Mouse (Mus musculus) Patski (cell line): Measurements from ENCODE around the gene Pogk. TPM values are rescaled to one million over a fixed set of nuclear protein-coding genes. Genes with fewer than 3 reads are reported as not detected.

Experiments
- ATAC-seq: fragments of 100-300 bp; one replicate; pipeline ENCODE4 v1.8.0; 2021
- CTCF ChIA-PET: fragments of 350-600 bp; sonication (Branson Sonifier 250); formaldehyde crosslinking; loops from one replicate; lab custom pipeline; 2022; ENCODE audit warnings: inconsistent platforms; lab: Charles Lee
- POLR2A ChIA-PET: fragments of 350-600 bp; sonication (Branson Sonifier 250); formaldehyde crosslinking; loops from one replicate; lab custom pipeline; 2022; ENCODE audit warnings: antibody characterized with exemption, inconsistent platforms; lab: Charles Lee
- DNase-seq: peaks from one replicate; pipeline ENCODE4 v3.0.0-alpha.2; 2011; ENCODE audit warnings: low read depth, low spot score
- H3K27me3 ChIP-seq: fragments of 371-371 bp; one replicate; pipeline ENCODE4 v1.5.1; 2021
- CTCF ChIP-seq: fragments of 100-300 bp; IDR thresholded peaks from one replicate; pipeline ENCODE4 v1.5.1; 2021
- in situ Hi-C: fragments of 300-500 bp; cut with MboI; formaldehyde crosslinking; loops from 3 replicates; pipeline ENCODE4 v1.11.1; 2018; ENCODE audit warnings: low pct_unique_long_range_greater_than_20kb, mixed read lengths
- polyA plus RNA-seq: library from polyadenylated mRNA; unstranded; gene quantifications from one replicate; pipeline ENCODE4 v1.2.3, GENCODE M21; 2021

The Pogk gene
- polyA plus RNA-seq = 26.2 TPM

- no peak for TF ChIP-seq CTCF
- DNase-seq = no peak
- CTCF ChIA-PET = interaction anchor here (1.4 kb wide), 1 partner anchor 14 kb away, joined by 3 read pairs; no protein-coding TSS in a partner anchor
These were observed at the start of gene Pogk for GRCm38 (mm10) chr1:166409701-166410220. Pogk (minus strand) TSS chr1:166409863.

GRCm38 (mm10) chr1:166441992-166442391, 32.3 kb upstream of the Pogk start:
- no peak for DNase-seq
- CTCF ChIA-PET = no interaction called here

More at GRCm38 (mm10) chr1:166409701-166410220, at the start of gene Pogk:
- in situ Hi-C loops = loop anchor here (25.0 kb wide), 1 partner anchor 928 kb away; the partner anchor contains the start of gene Aldh9a1
- peak; percentile 92 for ATAC-seq
- POLR2A ChIA-PET = no interaction called here
- H3K27me3 ChIP-seq = no peaks in the 10 kb centered on the region

GRCm38 (mm10) chr1:166439426-166439825, 29.8 kb upstream of the Pogk start:
- peaks cover 14% of the 10 kb centered on the region for H3K27me3 ChIP-seq
- in situ Hi-C loops = loop anchor here (10.0 kb wide), 1 partner anchor 775 kb away; no protein-coding TSS in a partner anchor
- CTCF ChIA-PET = no interaction called here
- ATAC-seq = no peak
- no peak for TF ChIP-seq CTCF
- POLR2A ChIA-PET = no interaction called here
- DNase-seq = no peak

More at GRCm38 (mm10) chr1:166441992-166442391, 32.3 kb upstream of the Pogk start:
- POLR2A ChIA-PET = no interaction called here
- no peak for TF ChIP-seq CTCF
- peaks cover 32% of the 10 kb centered on the region for H3K27me3 ChIP-seq
- ATAC-seq = no peak
- in situ Hi-C loops = no loop called here

- peaks cover 15% of the 10 kb centered on the region for H3K27me3 ChIP-seq
- ATAC-seq = no peak
- no peak for DNase-seq
- TF ChIP-seq CTCF = no peak
- in situ Hi-C loops = loop anchor here (10.0 kb wide), 1 partner anchor 785 kb away; no protein-coding TSS in a partner anchor
- ChIA-PET POLR2A (no interaction called here), CTCF (no interaction called here)
These were observed 20.3 kb upstream of the Pogk start for GRCm38 (mm10) chr1:166429809-166430431.

GRCm38 (mm10) chr1:166429053-166429452, 19.4 kb upstream of the Pogk start:
- in situ Hi-C loops = no loop called here
- peak; percentile 34 for TF ChIP-seq CTCF
- CTCF ChIA-PET = no interaction called here
- no peak for ATAC-seq
- POLR2A ChIA-PET = interaction anchor here (0.7 kb wide), 1 partner anchor 97 kb away, joined by 3 read pairs; no protein-coding TSS in a partner anchor
- H3K27me3 ChIP-seq = peaks cover 15% of the 10 kb centered on the region
- DNase-seq = no peak

- H3K27me3 ChIP-seq = no peaks in the 10 kb centered on the region
- no peak for TF ChIP-seq CTCF
- no peak for ATAC-seq
- no peak for DNase-seq
- in situ Hi-C loops = loop anchor here (25.0 kb wide), 1 partner anchor 925 kb away; the partner anchor contains the start of gene Aldh9a1
- ChIA-PET CTCF (no interaction called here), POLR2A (no interaction called here)
These were observed 2.6 kb upstream of the Pogk start for GRCm38 (mm10) chr1:166412266-166412665.

GRCm38 (mm10) chr1:166411541-166411940, 1.9 kb upstream of the Pogk start:
- no peak for TF ChIP-seq CTCF
- ChIA-PET CTCF (no interaction called here), POLR2A (no interaction called here)
- H3K27me3 ChIP-seq = no peaks in the 10 kb centered on the region
- ATAC-seq = no peak
- DNase-seq = no peak
- in situ Hi-C loops = loop anchor here (25.0 kb wide), 1 partner anchor 926 kb away; the partner anchor contains the start of gene Aldh9a1

- in situ Hi-C loops = loop anchor here (25.0 kb wide), 1 partner anchor 928 kb away; the partner anchor contains the start of gene Aldh9a1
- DNase-seq (no peak), ATAC-seq (peak; percentile 87)
- no peak for TF ChIP-seq CTCF
- ChIA-PET POLR2A (no interaction called here), CTCF (interaction anchor here (1.4 kb wide), 1 partner anchor 14 kb away, joined by 3 read pairs; no protein-coding TSS in a partner anchor)
- H3K27me3 ChIP-seq = no peaks in the 10 kb centered on the region
These were observed 424 bp downstream of the Pogk start for GRCm38 (mm10) chr1:166409177-166409700.

GRCm38 (mm10) chr1:166403846-166404245, 5.8 kb downstream of the Pogk start:
- no peak for DNase-seq
- no peaks in the 10 kb centered on the region for H3K27me3 ChIP-seq
- no peak for ATAC-seq
- in situ Hi-C loops = loop anchor here (25.0 kb wide), 1 partner anchor 933 kb away; the partner anchor contains the start of gene Aldh9a1
- no peak for TF ChIP-seq CTCF
- CTCF ChIA-PET = interaction anchor here (3.0 kb wide), 1 partner anchor 9 kb away, joined by 7 read pairs; no protein-coding TSS in a partner anchor
- POLR2A ChIA-PET = no interaction called here

- no peak for DNase-seq
- ATAC-seq = no peak
- no peaks in the 10 kb centered on the region for H3K27me3 ChIP-seq
- in situ Hi-C loops = loop anchor here (25.0 kb wide), 1 partner anchor 935 kb away; the partner anchor contains the start of gene Aldh9a1
- ChIA-PET POLR2A (no interaction called here), CTCF (interaction anchor here (1.3 kb wide), 1 partner anchor 15 kb away, joined by 3 read pairs; no protein-coding TSS in a partner anchor)
- TF ChIP-seq CTCF = no peak
These were observed 7.7 kb downstream of the Pogk start for GRCm38 (mm10) chr1:166402003-166402402.
